Mouse (Mus musculus) testis, adult 2 months (tissue): ENCODE results near the gene Gm44790. TPM values are rescaled to one million over a fixed set of nuclear protein-coding genes. Genes with fewer than 3 reads are reported as not detected.
A peak's percentile ranks its signal among the peaks of the same experiment; 100 is the strongest.

Experiments used
- H3K27ac ChIP-seq: fragments of 200-500 bp; 2 replicates; pipeline ENCODE4 v1.5.1; 2012; ENCODE audit warnings: low read depth, low read length; ENCODE audit not compliant: control insufficient read depth, insufficient read depth
- H3K27me3 ChIP-seq: fragments of 200-500 bp; 2 replicates; pipeline ENCODE4 v1.6.1; 2012; ENCODE audit warnings: mild to moderate bottlenecking, low read length, moderate library complexity; ENCODE audit not compliant: control insufficient read depth, insufficient read depth
- H3K36me3 ChIP-seq: fragments of 200-500 bp; 2 replicates; pipeline ENCODE4 v1.6.1; 2012; ENCODE audit warnings: mild to moderate bottlenecking, low read length; ENCODE audit not compliant: control insufficient read depth, insufficient read depth
- H3K4me1 ChIP-seq: fragments of 200-500 bp; 2 replicates; pipeline ENCODE4 v1.6.1; 2012; ENCODE audit warnings: low read length; ENCODE audit not compliant: control insufficient read depth, insufficient read depth
- H3K4me3 ChIP-seq: fragments of 200-500 bp; 2 replicates; pipeline ENCODE4 v1.5.1; 2012; ENCODE audit warnings: low read depth, mild to moderate bottlenecking, low read length, moderate library complexity, mixed read lengths; ENCODE audit not compliant: control insufficient read depth
- CTCF ChIP-seq: fragments of 200-500 bp; IDR thresholded peaks from 2 replicates; pipeline ENCODE4 v1.5.1; 2012; ENCODE audit warnings: low read depth, mild to moderate bottlenecking, inconsistent platforms, low read length, moderate library complexity; ENCODE audit not compliant: control insufficient read depth, insufficient read depth, insufficient replicate concordance
- POLR2A ChIP-seq: fragments of 200-500 bp; IDR thresholded peaks from 2 replicates; pipeline ENCODE4 v1.6.1; 2012; ENCODE audit warnings: low read depth, mild to moderate bottlenecking, inconsistent platforms, low read length, moderate library complexity; ENCODE audit not compliant: control insufficient read depth
- polyA plus RNA-seq: library from polyadenylated mRNA; depleted of rRNA; stranded (reverse); fragments of >200 nt; gene quantifications from 2 replicates; pipeline ENCODE4 v1.2.3, GENCODE M21; 2012

The Gm44790 gene
- polyA plus RNA-seq, 1 experiment, result 3.1 TPM

DNA sequence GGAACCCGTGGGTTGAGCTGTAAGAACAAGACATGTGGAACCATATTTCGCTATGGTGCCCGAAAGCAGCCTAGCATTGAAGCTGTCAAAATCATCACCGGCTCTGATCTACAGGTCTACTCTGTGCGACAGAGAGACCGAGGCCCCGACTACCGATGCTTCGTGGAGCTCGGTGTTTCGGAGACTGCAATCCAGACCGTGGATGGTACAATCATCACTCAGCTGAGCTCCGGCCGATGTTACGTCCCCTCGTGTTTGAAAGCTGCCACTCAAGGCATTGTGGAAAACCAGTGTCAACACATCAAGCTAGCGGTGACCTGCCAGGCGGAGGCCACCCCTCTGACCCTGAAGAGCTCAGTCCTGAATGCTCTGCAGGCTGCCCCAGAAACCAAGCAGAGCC, 19.1 kb downstream of the Gm44790 start:
- Histone ChIP-seq H3K4me1 (no peaks in the 10 kb centered on the region), H3K36me3 (peaks cover 5% of the 10 kb centered on the region), H3K4me3 (peak overlapping the region; percentile 69), H3K27me3 (no peaks in the 10 kb centered on the region), H3K27ac (no peak overlapping the region)
- TF ChIP-seq CTCF, result no peak
- no peak for TF ChIP-seq POLR2A

DNA sequence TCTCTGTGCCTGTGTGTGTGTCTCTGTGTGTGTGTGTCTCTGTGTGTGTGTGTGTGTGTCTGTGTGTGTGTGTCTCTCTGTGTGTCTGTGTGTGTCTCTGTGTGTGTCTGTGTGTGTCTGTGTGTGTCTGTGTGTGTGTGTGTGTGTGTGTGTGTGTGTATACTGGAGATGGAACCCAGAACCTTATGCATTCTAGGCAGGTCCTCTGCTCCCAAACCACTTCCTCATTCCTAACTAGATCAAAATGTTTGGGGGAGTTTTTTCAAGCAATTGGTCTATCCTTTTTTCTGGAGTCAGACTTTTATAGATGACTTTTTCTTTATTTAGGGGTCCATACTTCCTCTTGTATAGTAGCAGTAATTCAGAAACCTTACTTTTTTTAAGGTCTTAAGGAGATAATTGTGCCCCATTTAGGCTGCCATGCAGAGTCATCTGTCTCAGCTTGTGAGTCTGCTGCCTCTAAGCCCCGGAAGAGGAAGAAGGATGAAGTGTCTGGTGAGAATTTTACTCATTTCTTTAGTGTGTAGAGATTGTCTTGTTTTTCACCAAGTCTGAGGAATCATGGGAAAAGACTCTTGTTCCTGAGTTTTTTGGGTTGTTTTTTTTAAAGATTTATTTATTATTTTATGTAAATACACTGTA, 20.6 kb downstream of the Gm44790 start:
- H3K4me1 ChIP-seq, result no peaks in the 10 kb centered on the region
- H3K27ac ChIP-seq, result no peak overlapping the region
- TF ChIP-seq POLR2A, result no peak
- no peak for TF ChIP-seq CTCF
- H3K36me3 ChIP-seq, result peaks cover 5% of the 10 kb centered on the region
- H3K4me3 ChIP-seq, result peak overlapping the region; percentile 69
- H3K27me3 ChIP-seq, result no peaks in the 10 kb centered on the region

DNA sequence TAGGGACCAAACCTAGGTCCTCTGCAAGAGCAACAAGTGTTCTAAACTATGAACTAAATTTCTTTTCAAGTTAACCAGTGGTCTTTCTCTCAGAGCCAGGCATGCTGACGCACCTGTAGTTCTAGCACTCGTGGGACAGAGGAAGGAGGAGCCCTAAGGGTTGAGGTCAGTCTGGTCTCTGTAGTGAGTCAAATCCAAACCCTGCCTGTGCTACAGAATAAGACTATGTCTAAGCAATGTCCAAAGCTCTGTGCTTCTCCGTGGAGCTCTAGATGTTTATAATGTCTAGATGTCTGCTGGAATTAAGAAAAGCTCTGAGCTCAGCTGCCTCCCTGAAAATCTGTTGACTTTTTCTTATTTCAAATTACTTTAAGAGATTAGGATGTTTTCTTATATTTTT, 30.3 kb downstream of the Gm44790 start:
- no peaks in the 10 kb centered on the region for H3K4me1 ChIP-seq
- H3K27ac ChIP-seq, result no peak overlapping the region
- TF ChIP-seq CTCF (no peak), POLR2A (no peak)
- no peaks in the 10 kb centered on the region; the same call in 1 of the 2 replicates for H3K36me3 ChIP-seq
- H3K4me3 ChIP-seq, result no peak overlapping the region
- no peaks in the 10 kb centered on the region for H3K27me3 ChIP-seq

DNA sequence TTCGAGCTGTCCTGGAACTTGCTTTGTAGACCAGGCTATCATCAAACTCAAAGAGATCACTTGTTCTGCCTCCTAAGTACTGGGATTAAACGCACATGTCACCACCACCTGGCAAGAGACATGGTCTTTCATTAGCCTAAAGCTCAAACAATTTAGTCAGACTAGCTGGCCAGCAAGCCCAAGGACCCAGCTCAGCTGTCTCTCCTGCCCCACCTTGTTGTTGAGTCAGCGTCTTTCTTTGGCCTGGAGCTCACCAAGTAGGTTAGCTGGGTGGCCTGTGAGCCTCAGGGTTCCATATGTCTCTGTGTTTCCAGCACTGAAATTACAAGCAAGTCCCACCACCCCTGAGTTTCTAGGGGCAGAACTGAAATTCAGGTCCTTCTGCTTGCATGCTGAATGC, 36.6 kb downstream of the Gm44790 start:
- Histone ChIP-seq H3K4me3 (no peak overlapping the region), H3K27ac (no peak overlapping the region), H3K36me3 (peaks cover 1% of the 10 kb centered on the region; the same call in 1 of the 2 replicates), H3K4me1 (no peaks in the 10 kb centered on the region), H3K27me3 (no peaks in the 10 kb centered on the region)
- no peak for TF ChIP-seq CTCF
- no peak for TF ChIP-seq POLR2A

DNA sequence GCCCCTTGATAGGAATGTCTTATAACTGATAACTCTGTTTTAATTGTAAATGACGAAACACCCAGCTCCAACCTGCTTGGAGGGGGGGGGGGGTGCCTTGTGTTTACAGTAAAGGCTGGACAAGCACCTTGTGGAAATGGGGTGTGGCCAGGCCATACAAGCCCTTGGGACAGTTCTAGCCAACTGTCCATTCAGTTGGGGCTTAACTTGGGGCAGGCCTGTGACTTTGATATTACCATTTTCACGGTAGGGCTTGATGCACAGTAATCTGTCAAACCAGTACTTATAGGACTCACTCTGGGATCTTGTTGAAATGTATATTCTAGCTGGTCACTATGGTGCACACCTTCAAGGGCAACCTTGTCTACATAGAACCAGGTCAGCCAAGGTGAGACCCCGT, 44.9 kb downstream of the Gm44790 start:
- peaks cover 18% of the 10 kb centered on the region for H3K4me1 ChIP-seq
- H3K27me3 ChIP-seq, result no peaks in the 10 kb centered on the region
- H3K27ac ChIP-seq, result peak overlapping the region; percentile 97
- peak overlapping the region; percentile 96 for H3K4me3 ChIP-seq
- TF ChIP-seq POLR2A, result no peak
- TF ChIP-seq CTCF, result no peak
- no peaks in the 10 kb centered on the region for H3K36me3 ChIP-seq

DNA sequence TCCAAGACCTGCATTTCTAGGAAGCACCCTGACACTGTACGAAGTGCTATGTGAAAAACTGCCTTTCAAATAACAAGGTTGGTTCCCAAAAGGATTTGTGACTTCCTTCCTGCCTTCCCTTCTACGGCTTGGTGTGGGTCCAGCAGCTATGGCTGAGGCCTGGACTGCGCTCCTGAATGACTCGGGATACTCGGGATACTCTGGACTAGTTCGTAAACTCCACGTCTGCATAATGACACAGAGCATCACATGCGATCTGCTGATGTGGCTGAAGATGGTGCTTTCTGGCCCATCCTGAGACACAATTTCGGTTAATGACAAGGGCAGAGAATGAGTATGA, 45.3 kb downstream of the Gm44790 start:
- Histone ChIP-seq H3K27me3 (no peaks in the 10 kb centered on the region), H3K27ac (peak overlapping the region; percentile 97), H3K4me3 (peak overlapping the region; percentile 96), H3K36me3 (no peaks in the 10 kb centered on the region), H3K4me1 (peaks cover 18% of the 10 kb centered on the region)
- TF ChIP-seq POLR2A, result no peak
- no peak for TF ChIP-seq CTCF

DNA sequence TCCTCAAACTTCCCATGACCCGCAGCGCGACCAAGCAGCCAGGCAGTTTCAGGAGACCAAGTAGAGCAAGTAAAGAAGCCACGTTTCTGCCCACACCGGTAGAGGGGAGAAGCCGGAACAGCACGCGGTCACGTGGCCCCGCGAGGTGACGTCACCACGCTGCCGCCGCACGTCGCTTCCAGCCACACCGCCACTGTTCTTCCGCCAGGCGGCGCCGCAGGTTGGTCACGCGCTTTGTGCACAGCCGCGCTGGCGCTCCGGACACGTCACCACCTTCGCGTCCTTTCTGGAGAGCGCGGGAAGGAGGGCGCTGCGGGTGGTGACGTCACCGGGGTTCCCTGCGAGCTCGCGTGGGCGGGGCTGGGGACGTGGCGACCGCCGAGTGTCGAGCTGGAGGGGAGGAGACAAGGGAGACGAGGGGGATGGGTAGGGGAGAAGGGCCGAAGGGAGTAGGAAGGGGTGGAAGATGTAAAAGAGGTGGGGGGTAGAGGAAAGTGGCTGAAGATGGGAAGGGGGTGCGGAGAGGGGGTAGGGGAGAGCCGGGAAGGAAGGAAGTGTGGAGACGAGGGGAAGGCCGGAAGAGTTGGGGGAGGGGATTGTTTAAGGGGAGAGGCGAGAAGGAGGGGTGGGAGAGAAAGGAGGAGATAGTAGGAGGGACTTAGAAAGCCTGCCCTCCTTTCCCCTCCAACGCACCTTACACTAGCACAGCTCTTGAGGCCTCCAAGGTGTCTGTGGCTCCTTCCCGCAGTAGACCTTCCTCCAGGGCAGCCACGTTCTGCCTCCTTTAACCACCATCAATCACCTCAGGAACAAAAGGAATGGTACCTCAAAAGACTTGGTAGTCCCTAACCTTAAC, 45.9 kb downstream of the Gm44790 start:
- Histone ChIP-seq H3K36me3 (no peaks in the 10 kb centered on the region), H3K4me1 (peaks cover 18% of the 10 kb centered on the region), H3K27ac (peak overlapping the region; percentile 97), H3K27me3 (no peaks in the 10 kb centered on the region), H3K4me3 (peak overlapping the region; percentile 96)
- TF ChIP-seq CTCF, result peak; percentile 93
- peak; percentile 84 for TF ChIP-seq POLR2A

DNA sequence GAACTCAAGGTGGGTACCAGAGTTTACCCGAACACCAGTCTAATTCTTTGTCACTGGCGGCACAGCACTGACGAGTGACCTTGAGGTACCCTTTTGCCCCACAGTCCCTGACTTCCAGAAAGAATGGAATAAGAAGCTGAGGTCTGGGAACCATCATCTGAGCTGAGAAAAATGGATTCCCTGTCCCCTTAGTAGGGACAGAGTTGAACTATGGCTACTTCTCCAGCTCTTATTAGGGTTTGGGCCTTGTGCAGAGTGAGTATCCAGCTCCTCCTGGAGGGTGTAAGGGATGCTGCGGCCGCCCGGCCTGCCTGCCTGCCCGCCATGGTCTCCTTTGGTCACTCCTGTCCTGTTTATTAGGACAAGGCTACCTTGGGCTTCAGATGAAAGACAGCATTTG, 46.6 kb downstream of the Gm44790 start:
- Histone ChIP-seq H3K27me3 (no peaks in the 10 kb centered on the region), H3K4me1 (peaks cover 18% of the 10 kb centered on the region), H3K4me3 (peak overlapping the region; percentile 96), H3K27ac (peak overlapping the region; percentile 85), H3K36me3 (no peaks in the 10 kb centered on the region)
- TF ChIP-seq CTCF (no peak), POLR2A (no peak)
